Mouse (Mus musculus) midbrain, embryonic 15.5 days (tissue): ENCODE data around the gene Olfr830. TPM values are rescaled to one million over a fixed set of nuclear protein-coding genes. Genes with fewer than 3 reads are reported as not detected.
"Not testable (repeated sequence)": the region's sequence is repeated elsewhere in the genome, so short reads cannot be mapped to it uniquely, and the experiment has no call there.

Experiments
- ATAC-seq: fragments of 200-750 bp; cut with Nextera tagmentation; replicated peaks from 2 replicates; pipeline ENCODE4 v1.8.0; 2017; ENCODE audit warnings: moderate TSS enrichment
- H3K27ac ChIP-seq: fragments of 300-500 bp; sonication (generic); 2 replicates; pipeline ENCODE4 v1.5.1; 2015; ENCODE audit warnings: mild to moderate bottlenecking, inconsistent platforms
- H3K27me3 ChIP-seq: fragments of 300-500 bp; sonication (generic); replicated peaks from 2 replicates; pipeline ENCODE4 v1.6.1; 2015; ENCODE audit warnings: inconsistent platforms
- H3K36me3 ChIP-seq: fragments of 300-500 bp; sonication (generic); replicated peaks from 2 replicates; pipeline ENCODE4 v1.6.1; 2015; ENCODE audit warnings: inconsistent platforms
- H3K4me1 ChIP-seq: fragments of 300-500 bp; sonication (generic); 2 replicates; pipeline ENCODE4 v1.6.1; 2015; ENCODE audit warnings: inconsistent platforms
- H3K4me2 ChIP-seq: fragments of 300-500 bp; sonication (generic); 2 replicates; pipeline ENCODE4 v1.6.1; 2015; ENCODE audit warnings: inconsistent platforms, mild to moderate bottlenecking, moderate library complexity
- H3K4me3 ChIP-seq: fragments of 300-500 bp; sonication (generic); 2 replicates; pipeline ENCODE4 v1.5.1; 2015; ENCODE audit warnings: mild to moderate bottlenecking, inconsistent platforms
- H3K9ac ChIP-seq: fragments of 300-500 bp; sonication (generic); 2 replicates; pipeline ENCODE4 v1.6.1; 2015; ENCODE audit warnings: mild to moderate bottlenecking, inconsistent platforms
- H3K9me3 ChIP-seq: fragments of 300-500 bp; sonication (generic); 2 replicates; pipeline ENCODE4 v1.6.1; 2016; ENCODE audit warnings: inconsistent platforms
- WGBS: fragments of 180-500 bp; shearing (Covaris S2); methylation state at CpG from one replicate; pipeline ENCODE4 v1.1.7; 2015; ENCODE audit warnings: mixed read lengths; 5-methylcytosine and 5-hydroxymethylcytosine counted together
- polyA plus RNA-seq: library from polyadenylated mRNA; unstranded; fragments of >200 nt; fragmentation: Nextera tagmentation; extraction: Ambion mirVana; gene quantifications from 2 replicates; pipeline ENCODE4 v1.2.1, GENCODE M21; 2015

Gene Olfr830
- polyA plus RNA-seq: not detected in 2 replicates

GRCm38 (mm10) chr9:18874393-18874792 lies at the start of gene Olfr830:
Gene Olfr830, plus strand, starts transcription at chr9:18874693.
- no peak within 1 kb of the TSS for H3K4me2 ChIP-seq
- no peak within 1 kb of the TSS for H3K4me3 ChIP-seq
- H3K9me3 ChIP-seq: no peaks in the 10 kb centered on the region
- ATAC-seq: no peak
- H3K4me1 ChIP-seq: no peaks in the 10 kb centered on the region
- H3K36me3 ChIP-seq: no peaks in the 10 kb centered on the region
- H3K27me3 ChIP-seq: no peaks in the 10 kb centered on the region
- H3K9ac ChIP-seq: no peak within 1 kb of the TSS
- H3K27ac ChIP-seq: no peak within 1 kb of the TSS

- no peak within 1 kb of the TSS for H3K9ac ChIP-seq
- H3K4me3 ChIP-seq: no peak within 1 kb of the TSS
- H3K9me3 ChIP-seq: no peaks in the 10 kb centered on the region
- H3K36me3 ChIP-seq: no peaks in the 10 kb centered on the region
- H3K27me3 ChIP-seq: no peaks in the 10 kb centered on the region
- WGBS: 69% methylated on average over 1 of the region's 1 CpGs
- ATAC-seq: no peak
- no peak within 1 kb of the TSS for H3K4me2 ChIP-seq
- no peak within 1 kb of the TSS for H3K27ac ChIP-seq
- H3K4me1 ChIP-seq: no peaks in the 10 kb centered on the region
These were observed 19.9 kb upstream of the Olfr830 start, which contains the start of gene Olfr829 for GRCm38 (mm10) chr9:18854633-18855032. Gene Olfr829, plus strand, starts transcription at chr9:18854933.

GRCm38 (mm10) chr9:18907699-18908098 lies 33.2 kb downstream of the Olfr830 start:
- WGBS: 69% methylated on average over 2 of the region's 2 CpGs
- H3K27ac ChIP-seq, H3K36me3 ChIP-seq, H3K4me1 ChIP-seq, H3K4me3 ChIP-seq, H3K9me3 ChIP-seq, ATAC-seq, H3K27me3 ChIP-seq, H3K9ac ChIP-seq, H3K4me2 ChIP-seq: not testable (repeated sequence)

DNA sequence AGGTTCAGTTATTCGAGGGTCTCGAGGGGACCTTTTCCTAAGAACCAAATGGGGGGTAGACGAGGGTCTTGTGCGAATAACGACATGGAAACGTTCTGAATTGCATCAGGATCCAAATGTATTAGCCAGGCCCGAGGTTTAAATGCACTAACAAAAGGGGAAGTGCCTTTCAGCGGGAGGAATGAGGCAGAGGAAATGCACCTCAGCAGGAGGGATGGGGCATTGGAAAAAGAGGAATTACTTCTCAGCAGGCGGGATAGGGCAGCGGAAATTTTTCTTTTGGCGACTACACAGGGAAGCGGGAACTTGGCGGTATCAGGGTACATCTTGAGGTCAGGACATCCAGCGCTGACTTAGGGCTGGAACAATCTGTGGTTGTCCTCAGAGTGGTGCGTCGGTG lies 53.4 kb downstream of the Olfr830 start:
- H3K4me2 ChIP-seq, H3K4me3 ChIP-seq, H3K27ac ChIP-seq, H3K9me3 ChIP-seq, H3K9ac ChIP-seq, H3K27me3 ChIP-seq, ATAC-seq, H3K4me1 ChIP-seq, H3K36me3 ChIP-seq: not testable (repeated sequence)
- WGBS: 85% methylated on average over 16 of the region's 16 CpGs

Other genes with a start within 250 kb of the Olfr830 start
- not detected in 2 replicates for gene Muc16, start 200.2 kb upstream of the Olfr830 start, polyA plus RNA-seq
- not detected in 2 replicates for gene Olfr24, start 110.7 kb upstream of the Olfr830 start, polyA plus RNA-seq
- gene Olfr828, start 55.2 kb upstream of the Olfr830 start, polyA plus RNA-seq: not detected in 2 replicates
- not detected in 2 replicates for gene Olfr829, start 19.8 kb upstream of the Olfr830 start, polyA plus RNA-seq
- not detected in 2 replicates for gene Olfr832, start 62.4 kb downstream of the Olfr830 start, polyA plus RNA-seq
- gene Olfr834, start 113.3 kb downstream of the Olfr830 start, polyA plus RNA-seq: not detected in 2 replicates
- gene Olfr835, start 158.0 kb downstream of the Olfr830 start, polyA plus RNA-seq: not detected in 2 replicates
- gene Olfr836, start 245.7 kb downstream of the Olfr830 start, polyA plus RNA-seq: not detected in 2 replicates